Mouse (Mus musculus) CH12.LX (cell line): ENCODE measurements around the gene Atp6v0b. TPM values are rescaled to one million over a fixed set of nuclear protein-coding genes. Genes with fewer than 3 reads are reported as not detected.

Source experiments
- DNase-seq: peaks from one replicate; pipeline ENCODE4 v3.0.0-alpha.2; 2013; ENCODE audit errors: extremely low read depth
- H3K27ac ChIP-seq: 2 replicates; pipeline ENCODE4 v1.5.1; 2012; ENCODE audit warnings: low read depth, mild to moderate bottlenecking, control low read depth, moderate library complexity; ENCODE audit not compliant: insufficient read depth
- H3K27me3 ChIP-seq: replicated peaks from 2 replicates; pipeline ENCODE3; 2012; ENCODE audit warnings: inconsistent platforms
- H3K36me3 ChIP-seq, 2 experiments: replicated peaks in 1 of 2; 2 replicates each; pipeline versions ENCODE3 to v1.6.1; 2012; ENCODE audit warnings: inconsistent platforms in 1 of 2, low read length in 1 of 2, mild to moderate bottlenecking in 1 of 2, mixed read lengths in 1 of 2, moderate library complexity in 1 of 2; ENCODE audit not compliant: control insufficient read depth in 1 of 2, insufficient read depth in 1 of 2
- H3K4me1 ChIP-seq, 2 experiments: 2 replicates each; pipeline ENCODE4 v1.6.1; 2012; ENCODE audit warnings: inconsistent platforms in 1 of 2, moderate library complexity in 1 of 2; ENCODE audit not compliant: insufficient read depth in 2 of 2, control insufficient read depth in 1 of 2
- H3K4me2 ChIP-seq: 2 replicates; pipeline ENCODE4 v1.6.1; 2012; ENCODE audit warnings: low read depth, mild to moderate bottlenecking, control low read depth; ENCODE audit not compliant: poor library complexity, insufficient read depth, severe bottlenecking
- H3K4me3 ChIP-seq, 3 experiments: fragments of 150-350 bp in 1 of 3; sonication (generic) in 1 of 3; replicated peaks in 1 of 3; 2 replicates each; pipeline versions ENCODE3 to v1.5.1; 2011 to 2012; ENCODE audit warnings: low read depth in 2 of 3, low read length in 2 of 3, mild to moderate bottlenecking in 2 of 3, moderate library complexity in 2 of 3, control low read depth in 1 of 3, improper control_type of control experiment in 1 of 3, inconsistent platforms in 1 of 3, mixed read lengths in 1 of 3; ENCODE audit not compliant: poor library complexity in 1 of 3
- H3K79me2 ChIP-seq: replicated peaks from 2 replicates; pipeline ENCODE4 v1.6.1; 2012; ENCODE audit warnings: mild to moderate bottlenecking, moderate library complexity; ENCODE audit not compliant: control insufficient read depth, poor library complexity, insufficient read depth, severe bottlenecking; ENCODE audit errors: extremely low read depth
- H3K9ac ChIP-seq: 2 replicates; pipeline ENCODE4 v1.6.1; 2012; ENCODE audit warnings: low read depth, mild to moderate bottlenecking, control low read depth, moderate library complexity; ENCODE audit not compliant: insufficient read depth
- H3K9me3 ChIP-seq: replicated peaks from 2 replicates; pipeline ENCODE3; 2012; ENCODE audit warnings: low read length, inconsistent platforms, mixed read lengths
- CHD1 ChIP-seq: IDR thresholded peaks from 2 replicates; pipeline ENCODE4 v1.6.1; 2012; ENCODE audit warnings: low read depth, low read length, improper control_type of control experiment, inconsistent platforms
- CHD2 ChIP-seq: IDR thresholded peaks from 2 replicates; pipeline ENCODE4 v1.6.1; 2011; ENCODE audit warnings: low read length, improper control_type of control experiment
- CTCF ChIP-seq, 2 experiments: IDR thresholded peaks in 1 of 2; conservative IDR thresholded peaks in 1 of 2; 2 replicates each; pipeline ENCODE4 v1.5.1; 2011 to 2012; ENCODE audit warnings: low read depth in 2 of 2, low read length in 2 of 2, improper control_type of control experiment in 1 of 2, inconsistent platforms in 1 of 2, mild to moderate bottlenecking in 1 of 2, moderate library complexity in 1 of 2
- ETS1 ChIP-seq: conservative IDR thresholded peaks from 2 replicates; pipeline ENCODE4 v1.6.1; 2012; ENCODE audit warnings: low read depth, mild to moderate bottlenecking, inconsistent platforms, low read length, improper control_type of control experiment, moderate library complexity
- GABPA ChIP-seq: IDR thresholded peaks from 2 replicates; pipeline ENCODE4 v1.6.1; 2012; ENCODE audit warnings: low read depth, low read length, improper control_type of control experiment, inconsistent platforms; ENCODE audit not compliant: insufficient replicate concordance
- HCFC1 ChIP-seq: IDR thresholded peaks from 2 replicates; pipeline ENCODE4 v1.6.1; 2012; ENCODE audit warnings: low read depth, mild to moderate bottlenecking, inconsistent platforms, low read length, improper control_type of control experiment
- IRF4 ChIP-seq: IDR thresholded peaks from 2 replicates; pipeline ENCODE4 v1.6.1; 2014; ENCODE audit warnings: low read depth, mild to moderate bottlenecking, inconsistent platforms, low read length, improper control_type of control experiment
- JUN ChIP-seq: IDR thresholded peaks from 2 replicates; pipeline ENCODE4 v1.6.1; 2011; ENCODE audit warnings: low read depth, mild to moderate bottlenecking, low read length, improper control_type of control experiment, moderate library complexity; ENCODE audit not compliant: insufficient read depth
- JUND ChIP-seq: conservative IDR thresholded peaks from 2 replicates; pipeline ENCODE4 v1.6.1; 2011; ENCODE audit warnings: low read depth, low read length, improper control_type of control experiment
- KAT2A ChIP-seq: IDR thresholded peaks from 2 replicates; pipeline ENCODE4 v1.6.1; 2012; ENCODE audit warnings: low read length, improper control_type of control experiment, inconsistent platforms; ENCODE audit not compliant: insufficient replicate concordance
- MAFK ChIP-seq: IDR thresholded peaks from 2 replicates; pipeline ENCODE4 v1.6.1; 2011; ENCODE audit warnings: low read length, improper control_type of control experiment; ENCODE audit not compliant: insufficient replicate concordance
- MXI1 ChIP-seq: IDR thresholded peaks from 2 replicates; pipeline ENCODE4 v1.6.1; 2011; ENCODE audit warnings: mild to moderate bottlenecking, low read depth, low read length, improper control_type of control experiment
- NELFE ChIP-seq: IDR thresholded peaks from 2 replicates; pipeline ENCODE4 v1.6.1; 2011; ENCODE audit warnings: low read depth, low read length, improper control_type of control experiment
- NRF1 ChIP-seq: IDR thresholded peaks from 2 replicates; pipeline ENCODE4 v1.6.1; 2014; ENCODE audit warnings: low read depth, mild to moderate bottlenecking, inconsistent platforms, low read length, improper control_type of control experiment, moderate library complexity
- POLR2A ChIP-seq: IDR thresholded peaks from 2 replicates; pipeline ENCODE4 v1.6.1; 2011; ENCODE audit warnings: low read depth, mild to moderate bottlenecking, improper control_type of control experiment, low read length
- POLR2AphosphoS2 ChIP-seq: IDR thresholded peaks from 2 replicates; pipeline ENCODE4 v1.6.1; 2011; ENCODE audit warnings: low read depth, low read length, improper control_type of control experiment
- RAD21 ChIP-seq: IDR thresholded peaks from 2 replicates; pipeline ENCODE4 v1.6.1; 2011; ENCODE audit warnings: low read depth, mild to moderate bottlenecking, low read length, improper control_type of control experiment, moderate library complexity
- RCOR1 ChIP-seq: conservative IDR thresholded peaks from 2 replicates; pipeline ENCODE4 v1.6.1; 2012; ENCODE audit warnings: low read depth, mild to moderate bottlenecking, inconsistent platforms, low read length, improper control_type of control experiment
- USF1 ChIP-seq: IDR thresholded peaks from 2 replicates; pipeline ENCODE4 v1.6.1; 2014; ENCODE audit warnings: low read depth, mild to moderate bottlenecking, inconsistent platforms, low read length, improper control_type of control experiment
- ZC3H11A ChIP-seq: IDR thresholded peaks from 2 replicates; pipeline ENCODE4 v1.6.1; 2012; ENCODE audit warnings: low read depth, mild to moderate bottlenecking, inconsistent platforms, low read length, improper control_type of control experiment
- ZKSCAN1 ChIP-seq: IDR thresholded peaks from 2 replicates; pipeline ENCODE4 v1.6.1; 2012; ENCODE audit warnings: low read depth, inconsistent platforms, low read length, improper control_type of control experiment, borderline replicate concordance
- ZMIZ1 ChIP-seq: IDR thresholded peaks from 2 replicates; pipeline ENCODE4 v1.6.1; 2012; ENCODE audit warnings: low read depth, mild to moderate bottlenecking, inconsistent platforms, low read length, improper control_type of control experiment
- ZNF384 ChIP-seq: IDR thresholded peaks from 2 replicates; pipeline ENCODE4 v1.6.1; 2012; ENCODE audit warnings: low read depth, low read length, improper control_type of control experiment, inconsistent platforms
- dilution Hi-C: fragments of 300-500 bp; cut with MboI; formaldehyde crosslinking; loops from 2 replicates; pipeline ENCODE4 v1.14.3; 2020; ENCODE audit warnings: low sequenced_read_pairs; ENCODE audit not compliant: extremely low pct_unique_long_range_greater_than_20kb, extremely low pct_ligation_motif_present
- in situ Hi-C: fragments of 300-500 bp; cut with MboI; formaldehyde crosslinking; loops from 3 replicates; pipeline ENCODE4 v1.14.3; 2019; ENCODE audit warnings: low sequenced_read_pairs, low pct_ligation_motif_present, low pct_unique_long_range_greater_than_20kb, mixed read lengths
- polyA plus RNA-seq: library from polyadenylated mRNA; unstranded; fragments of >175 nt; gene quantifications from 2 replicates; pipeline ENCODE4 v1.2.1, GENCODE M21; 2012; ENCODE audit warnings: low read depth; ENCODE audit not compliant: insufficient read length
- total RNA-seq, 2 experiments: library from RNA; depleted of rRNA; stranded (reverse); fragments of 300-350 nt in 1 of 2; fragments of >200 nt in 1 of 2; gene quantifications; 2 replicates each; pipeline ENCODE4 v1.2.3; 2012 to 2014

Atp6v0b gene
- total and polyA plus RNA-seq, 3 experiments: 176 to 202 (median 186) TPM

DNA sequence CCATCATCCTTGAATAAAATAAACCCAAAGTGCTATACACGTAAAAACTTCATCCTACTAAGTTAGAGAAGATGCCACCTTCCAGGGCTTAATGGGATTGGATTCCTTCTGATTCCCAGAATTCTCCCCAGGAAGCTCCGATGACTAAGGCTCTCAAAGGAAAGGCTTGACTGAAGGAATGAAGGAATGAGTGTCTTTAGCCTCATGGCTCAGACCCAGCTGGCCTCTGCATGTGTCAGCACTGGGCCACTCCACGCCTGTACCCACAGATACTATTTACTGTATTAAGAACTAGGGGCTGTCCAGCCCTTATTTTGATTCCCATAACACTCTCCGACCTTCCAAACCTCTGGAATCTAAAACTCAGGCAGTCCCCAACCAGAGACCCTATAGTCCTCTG, 46.9 kb upstream of the Atp6v0b start:
- peaks cover 0 to 17% of the 10 kb centered on the region in 2 experiments for H3K36me3 ChIP-seq
- no peak overlapping the region for H3K4me3 ChIP-seq
- peaks cover 0 to 2% of the 10 kb centered on the region in 2 experiments; a peak in 2 of 4 replicates for H3K4me1 ChIP-seq
- no peak for TF ChIP-seq JUN
- TF ChIP-seq ZC3H11A: no peak
- no peak for TF ChIP-seq ZKSCAN1
- TF ChIP-seq ETS1: no peak
- TF ChIP-seq RCOR1: no peak
- TF ChIP-seq ZNF384: no peak
- TF ChIP-seq CHD1: no peak
- TF ChIP-seq POLR2AphosphoS2: no peak
- TF ChIP-seq MAFK: no peak
- no peak for TF ChIP-seq HCFC1
- TF ChIP-seq MXI1: no peak
- TF ChIP-seq NRF1: no peak
- no peak for TF ChIP-seq RAD21
- TF ChIP-seq, all 38 proteins: peak for 0
- Histone ChIP-seq H3K79me2 (no peaks in the 10 kb centered on the region), H3K27ac (no peak overlapping the region), H3K27me3 (no peaks in the 10 kb centered on the region), H3K9me3 (peaks cover 2% of the 10 kb centered on the region), H3K9ac (no peak overlapping the region), H3K4me2 (no peak overlapping the region)
- no peak for DNase-seq
- in situ Hi-C loops: no loop called here
- dilution Hi-C loops: no loop called here

DNA sequence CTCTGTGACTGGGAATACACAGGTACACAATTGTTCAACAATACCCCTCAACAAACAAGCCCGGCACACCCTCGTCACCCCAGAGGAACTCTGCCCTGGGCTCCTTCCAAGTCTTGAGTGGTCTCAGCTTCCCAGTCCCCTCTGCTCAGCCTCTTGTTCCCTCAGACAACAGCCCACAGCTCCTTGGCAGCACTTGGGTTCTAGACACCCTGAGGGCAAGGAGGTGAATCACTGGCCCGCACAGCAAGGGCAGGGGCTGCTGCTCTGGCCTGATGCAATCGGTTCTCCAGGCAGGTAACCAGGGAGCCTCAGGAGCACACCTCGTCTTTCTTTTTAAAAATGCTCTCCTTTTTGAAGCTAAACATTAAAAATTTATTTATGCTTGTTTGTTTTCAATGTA, 46.1 kb upstream of the Atp6v0b start:
- Histone ChIP-seq H3K9me3 (peaks cover 2% of the 10 kb centered on the region), H3K4me3 (no peak overlapping the region), H3K4me2 (no peak overlapping the region), H3K4me1 (peaks cover 1 to 11% of the 10 kb centered on the region in 2 experiments; a peak in 2 of 4 replicates), H3K79me2 (no peaks in the 10 kb centered on the region), H3K27ac (no peak overlapping the region), H3K27me3 (no peaks in the 10 kb centered on the region), H3K36me3 (peaks cover 0 to 15% of the 10 kb centered on the region in 2 experiments), H3K9ac (no peak overlapping the region)
- no peak for TF ChIP-seq CHD1
- no peak for TF ChIP-seq JUND
- no peak for TF ChIP-seq KAT2A
- no peak for TF ChIP-seq JUN
- TF ChIP-seq IRF4: no peak
- TF ChIP-seq RAD21: no peak
- no peak for TF ChIP-seq CTCF (conservative IDR thresholded peaks at IDR 0.05 in 1 of 2, IDR thresholded peaks at IDR 0.05 in 1 of 2; ENCODE audit: low read depth in 2 of 2, low read length in 2 of 2)
- TF ChIP-seq NELFE: no peak
- TF ChIP-seq NRF1: no peak
- no peak for TF ChIP-seq GABPA
- TF ChIP-seq ETS1: no peak
- no peak for TF ChIP-seq MAFK
- no peak for TF ChIP-seq RCOR1
- no peak for TF ChIP-seq ZC3H11A
- no peak for TF ChIP-seq CHD2
- TF ChIP-seq ZMIZ1: no peak
- no peak for TF ChIP-seq POLR2A
- TF ChIP-seq USF1: no peak
- DNase-seq: no peak
- in situ Hi-C loops (no loop called here), dilution Hi-C loops (no loop called here)
